Mouse (Mus musculus) neutrophil, adult 59 days (primary cell): ENCODE measurements around the gene Olfr1395. TPM values are rescaled to one million over a fixed set of nuclear protein-coding genes. Genes with fewer than 3 reads are reported as not detected.

Source experiments
- total RNA-seq, 2 experiments: library from RNA; stranded (reverse); gene quantifications; 1 replicate in 1 of 2; 2 replicates in 1 of 2; pipeline ENCODE4 v1.2.4; 2023

The Olfr1395 gene
- not detected for total RNA-seq

GRCm38 (mm10) chr11:49141974-49142373, at the start of gene Olfr1395:
Gene Olfr1395, plus strand, starts transcription at chr11:49142274.

GRCm38 (mm10) chr11:49114774-49115173, 27.3 kb upstream of the Olfr1395 start, which contains the start of gene Olfr1396:
Gene Olfr1396, minus strand, starts transcription at chr11:49114874.

GRCm38 (mm10) chr11:49154077-49154476, 12.0 kb downstream of the Olfr1395 start, which contains the start of gene Olfr1394:
Gene Olfr1394, plus strand, starts transcription at chr11:49154377.

GRCm38 (mm10) chr11:49186955-49187488, 44.9 kb downstream of the Olfr1395 start, which contains the start of gene Btnl9:
Gene Btnl9, minus strand, starts transcription at chr11:49187159.

Other genes starting within 250 kb of the Olfr1395 start
- 1 to 10 TPM; 3.0 to 3.9 TPM for gene Gm5431, start 240.1 kb upstream of the Olfr1395 start, total RNA-seq
- 10 to 100 TPM; 15.2 to 15.9 TPM for gene Psme2b, start 196.1 kb upstream of the Olfr1395 start, total RNA-seq
- not detected for gene Olfr56, start 163.4 kb upstream of the Olfr1395 start, total RNA-seq
- 10 to 100 TPM; 22.1 to 32.8 TPM for gene 9930111J21Rik1, start 162.9 kb upstream of the Olfr1395 start, total RNA-seq
- under 1 TPM; 0.60 to 0.62 TPM for gene Gm12185, start 150.0 kb upstream of the Olfr1395 start, total RNA-seq
- under 1 TPM; 0.78 to 0.99 TPM for gene Tgtp1, start 148.1 kb upstream of the Olfr1395 start, total RNA-seq
- gene 9930111J21Rik2, start 91.0 kb upstream of the Olfr1395 start, total RNA-seq = 10 to 100 TPM; 38.8 to 46.2 TPM
- 1 to 10 TPM in 1 of 2 experiments, not detected in 1; 1.3 TPM for gene Tgtp2, start 78.1 kb upstream of the Olfr1395 start, total RNA-seq
- gene Ifi47, start 65.7 kb upstream of the Olfr1395 start, total RNA-seq = 10 to 100 TPM; 14.5 to 19.7 TPM
- not detected for gene Olfr1396, start 27.4 kb upstream of the Olfr1395 start, total RNA-seq
- gene Olfr1394, start 12.1 kb downstream of the Olfr1395 start, total RNA-seq = not detected
- gene Btnl9, start 44.9 kb downstream of the Olfr1395 start, total RNA-seq = 1 to 10 TPM; 1.2 to 1.6 TPM
- 10 to 100 TPM; 49.7 to 53.6 TPM for gene Zfp62, start 61.0 kb downstream of the Olfr1395 start, total RNA-seq
- gene Mgat1, start 101.9 kb downstream of the Olfr1395 start, total RNA-seq = 10 to 100 TPM; 85.1 to 92.1 TPM
- under 1 TPM in 1 of 2 experiments, not detected in 1; 0.18 TPM for gene Olfr1393, start 136.0 kb downstream of the Olfr1395 start, total RNA-seq
- under 1 TPM in 1 of 2 experiments, not detected in 1; 0.47 TPM for gene Olfr1392, start 143.0 kb downstream of the Olfr1395 start, total RNA-seq
- not detected for gene Olfr10, start 162.5 kb downstream of the Olfr1395 start, total RNA-seq
- gene Olfr1391, start 180.5 kb downstream of the Olfr1395 start, total RNA-seq = not detected
- not detected for gene Olfr1390, start 192.9 kb downstream of the Olfr1395 start, total RNA-seq